Mouse (Mus musculus) right cerebral cortex, postnatal 14 days (tissue): ENCODE data around the gene Nup160.

Experiments used
- DNase-seq: peaks from one replicate; pipeline ENCODE4 v3.0.0; 2022

Nup160 gene

GRCm38 (mm10) chr2:90745740-90746537 lies 68.9 kb downstream of the Nup160 start:
- DNase-seq: peak; percentile 43

- no peak for DNase-seq
These were observed 69.5 kb downstream of the Nup160 start for GRCm38 (mm10) chr2:90746538-90746865.

- no peak for DNase-seq
These were observed 70.1 kb downstream of the Nup160 start for GRCm38 (mm10) chr2:90747131-90747530.

- DNase-seq: no peak
These were observed 72.9 kb downstream of the Nup160 start for GRCm38 (mm10) chr2:90749676-90750459.

GRCm38 (mm10) chr2:90753565-90753964 lies 76.5 kb downstream of the Nup160 start:
- no peak for DNase-seq

GRCm38 (mm10) chr2:90754188-90754587 lies 77.2 kb downstream of the Nup160 start:
- no peak for DNase-seq

- DNase-seq: no peak
These were observed 88.1 kb downstream of the Nup160 start for GRCm38 (mm10) chr2:90765123-90765522.

- DNase-seq: no peak
These were observed 104.3 kb downstream of the Nup160 start for GRCm38 (mm10) chr2:90781323-90781722.

- no peak for DNase-seq
These were observed 104.9 kb downstream of the Nup160 start for GRCm38 (mm10) chr2:90781938-90782337.

- no peak for DNase-seq
These were observed 105.4 kb downstream of the Nup160 start, which contains the start of gene Agbl2 for GRCm38 (mm10) chr2:90782458-90782857. Gene Agbl2, plus strand, starts transcription at chr2:90782727.

- DNase-seq: peak; percentile 10
These were observed 106.0 kb downstream of the Nup160 start for GRCm38 (mm10) chr2:90782901-90783486.
